Mouse (Mus musculus) kidney, embryonic 14.5 days (tissue): ENCODE data around the gene Eppin. TPM values are rescaled to one million over a fixed set of nuclear protein-coding genes. Genes with fewer than 3 reads are reported as not detected.
A peak's percentile ranks its signal among the peaks of the same experiment; 100 is the strongest.

ENCODE experiments used
- ATAC-seq: fragments of 200-750 bp; cut with Nextera tagmentation; 2 replicates; pipeline ENCODE4 v1.8.0; 2017; ENCODE audit warnings: moderate number of reproducible peaks, mild to moderate bottlenecking, moderate TSS enrichment, moderate library complexity; ENCODE audit not compliant: low FRiP score, low TSS enrichment
- H3K27ac ChIP-seq: fragments of 300-500 bp; sonication (generic); 2 replicates; pipeline ENCODE4 v1.5.1; 2014; ENCODE audit warnings: low read depth, mild to moderate bottlenecking, low read length, moderate library complexity, mixed read lengths
- H3K27me3 ChIP-seq: fragments of 300-500 bp; sonication (generic); 2 replicates; pipeline ENCODE4 v1.6.1; 2014; ENCODE audit warnings: mild to moderate bottlenecking, low read length; ENCODE audit not compliant: control insufficient read depth, insufficient read depth
- H3K36me3 ChIP-seq: fragments of 300-500 bp; sonication (generic); 2 replicates; pipeline ENCODE4 v1.6.1; 2014; ENCODE audit warnings: low read length, mixed read lengths; ENCODE audit not compliant: control insufficient read depth, insufficient read depth
- H3K4me1 ChIP-seq: fragments of 300-500 bp; sonication (generic); 2 replicates; pipeline ENCODE4 v1.6.1; 2014; ENCODE audit warnings: low read length, mixed read lengths; ENCODE audit not compliant: control insufficient read depth, insufficient read depth
- H3K4me2 ChIP-seq: fragments of 300-500 bp; sonication (generic); replicated peaks from 2 replicates; pipeline ENCODE4 v1.6.1; 2014; ENCODE audit warnings: low read depth, mild to moderate bottlenecking, low read length
- H3K4me3 ChIP-seq: fragments of 300-500 bp; sonication (generic); 2 replicates; pipeline ENCODE4 v1.5.1; 2014; ENCODE audit warnings: mild to moderate bottlenecking, low read length
- H3K9ac ChIP-seq: fragments of 300-500 bp; sonication (generic); 2 replicates; pipeline ENCODE4 v1.6.1; 2014; ENCODE audit warnings: low read depth, mild to moderate bottlenecking, low read length, moderate library complexity
- H3K9me3 ChIP-seq: fragments of 300-500 bp; sonication (generic); 2 replicates; pipeline ENCODE4 v1.6.1; 2016; ENCODE audit warnings: low read length; ENCODE audit not compliant: control insufficient read depth
- WGBS: fragments of 180-500 bp; shearing (Covaris S2); extraction: QIAGEN DNeasy Blood & Tissue Kit; methylation state at CpG from one replicate; pipeline ENCODE4 v1.1.7; 2014; 5-methylcytosine and 5-hydroxymethylcytosine counted together
- polyA plus RNA-seq: library from polyadenylated mRNA; unstranded; fragments of >200 nt; fragmentation: Nextera tagmentation; extraction: Ambion mirVana; gene quantifications from 2 replicates; pipeline ENCODE4 v1.2.1, GENCODE M21; 2014

The Eppin gene
- polyA plus RNA-seq, 1 experiment from 2014 or later: not detected

DNA sequence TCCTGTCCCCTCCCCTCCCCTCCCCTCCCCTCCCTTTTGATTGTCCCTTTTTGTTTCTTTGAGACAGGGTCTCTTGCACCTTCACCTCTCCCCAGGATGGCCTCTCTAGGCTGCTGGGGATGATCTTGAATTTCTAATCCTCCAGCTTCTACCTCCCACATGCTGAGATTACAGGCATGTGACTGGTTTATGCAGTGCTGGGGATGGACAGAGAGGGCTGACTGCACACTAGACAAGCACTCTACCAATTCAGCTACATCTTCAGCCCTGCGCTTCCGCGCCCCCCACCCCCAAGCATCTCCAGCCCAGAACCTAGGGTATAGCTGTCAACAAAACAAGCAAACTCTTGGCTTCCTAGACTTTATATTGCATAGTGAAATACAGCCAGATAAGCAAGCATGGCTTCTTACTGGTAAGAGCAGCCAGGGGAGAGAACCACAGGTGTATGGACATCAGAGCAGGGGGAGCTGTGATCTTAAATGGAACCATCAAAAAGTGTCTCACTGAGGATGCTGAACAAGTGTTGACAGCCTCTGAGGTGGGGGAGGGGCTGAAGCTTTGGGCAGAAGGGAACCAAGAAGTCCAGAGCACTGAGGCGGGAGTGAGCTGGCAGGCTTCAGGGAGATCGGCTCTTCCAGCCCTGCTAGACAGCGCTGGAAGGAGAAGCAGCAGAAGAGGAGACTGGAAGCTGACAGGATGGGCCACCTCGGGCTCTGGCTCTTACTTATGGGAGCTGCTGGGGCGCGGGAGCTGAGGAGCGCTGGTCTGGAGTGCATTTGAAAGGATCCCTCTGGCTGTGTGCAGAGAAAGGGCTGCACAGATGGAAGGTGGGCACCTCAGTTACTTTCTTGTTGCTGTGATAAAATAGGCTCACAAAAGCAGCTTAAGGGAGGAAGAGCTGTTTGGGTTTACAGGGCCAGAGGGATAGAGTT, 43.2 kb downstream of the Eppin start:
- Histone ChIP-seq H3K4me1 (no peaks in the 10 kb centered on the region), H3K4me3 (no peak overlapping the region), H3K9me3 (no peaks in the 10 kb centered on the region), H3K27me3 (no peaks in the 10 kb centered on the region), H3K9ac (no peak overlapping the region), H3K27ac (no peak overlapping the region), H3K36me3 (no peaks in the 10 kb centered on the region), H3K4me2 (no peak overlapping the region)
- 0 out of 2 replicates have a peak, but pooled peaks have one; percentile 46 for ATAC-seq
- 26% methylated on average over 10 of the region's 10 CpGs for WGBS

DNA sequence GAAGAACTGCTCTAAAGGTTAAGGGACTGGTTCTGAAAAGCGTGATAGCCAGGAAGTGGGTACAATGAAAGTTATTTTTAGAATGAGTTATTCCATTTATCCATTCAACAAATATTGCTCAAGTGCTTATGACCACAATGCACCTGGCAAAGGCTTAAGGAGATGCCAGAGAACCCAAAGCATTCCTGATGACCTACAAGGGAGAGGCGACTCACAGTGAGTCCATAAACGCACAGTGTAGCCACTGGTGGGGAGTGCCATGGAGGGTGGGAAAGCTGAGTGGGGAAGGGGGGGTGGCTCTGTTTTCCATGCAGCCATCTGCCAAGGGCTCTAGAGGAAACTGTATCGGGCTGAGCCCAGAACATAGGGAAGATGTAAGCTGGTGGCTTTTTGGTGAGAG, 44.1 kb downstream of the Eppin start:
- H3K9ac ChIP-seq: no peak overlapping the region
- H3K4me3 ChIP-seq: no peak overlapping the region
- 0 out of 2 replicates have a peak, but pooled peaks cover 4% of the 10 kb centered on the region for H3K4me1 ChIP-seq
- H3K27ac ChIP-seq: no peak overlapping the region
- no peaks in the 10 kb centered on the region for H3K9me3 ChIP-seq
- WGBS: 47% methylated on average over 4 of the region's 4 CpGs
- no peak overlapping the region for H3K4me2 ChIP-seq
- H3K36me3 ChIP-seq: no peaks in the 10 kb centered on the region
- ATAC-seq: no peak
- H3K27me3 ChIP-seq: no peaks in the 10 kb centered on the region

DNA sequence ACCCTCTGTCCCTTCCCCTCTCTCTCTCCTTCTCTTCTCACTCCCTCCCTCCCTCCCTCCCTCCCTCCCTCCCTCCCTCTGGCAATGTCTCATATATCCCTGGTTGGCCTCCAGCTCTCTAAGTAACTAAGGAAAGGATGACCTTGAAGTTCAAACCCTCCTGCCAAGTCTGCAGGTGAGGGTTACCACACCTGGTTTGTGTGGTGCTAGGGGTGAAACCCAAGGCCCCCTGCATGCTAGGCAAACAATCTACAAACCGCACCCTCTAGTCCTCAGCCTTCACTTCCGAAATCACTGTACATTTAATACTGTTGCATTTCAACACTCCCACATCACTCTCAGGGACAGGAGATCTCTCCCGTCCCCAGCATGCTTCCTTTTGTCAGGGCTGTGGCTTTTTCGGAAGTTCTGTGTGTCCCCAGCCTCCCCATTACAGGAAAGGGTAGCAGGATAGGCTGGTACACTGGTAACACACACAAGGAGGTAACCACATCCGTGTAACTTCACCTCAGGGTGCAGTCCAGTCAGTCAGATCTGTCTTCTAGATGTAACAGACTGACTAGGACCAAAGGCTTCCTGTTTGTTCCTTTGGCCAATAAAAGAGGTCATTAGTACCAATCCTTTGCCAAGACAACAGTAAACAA, 48.8 kb downstream of the Eppin start:
- 28% methylated on average over 5 of the region's 5 CpGs for WGBS
- Histone ChIP-seq H3K4me3 (no peak overlapping the region), H3K36me3 (no peaks in the 10 kb centered on the region), H3K4me1 (0 out of 2 replicates have a peak, but pooled peaks cover 4% of the 10 kb centered on the region), H3K9ac (no peak overlapping the region), H3K27ac (peak overlapping the region; percentile 38; the same call in 1 of the 2 replicates), H3K27me3 (no peaks in the 10 kb centered on the region), H3K9me3 (no peaks in the 10 kb centered on the region), H3K4me2 (no peak overlapping the region)
- ATAC-seq: no peak

DNA sequence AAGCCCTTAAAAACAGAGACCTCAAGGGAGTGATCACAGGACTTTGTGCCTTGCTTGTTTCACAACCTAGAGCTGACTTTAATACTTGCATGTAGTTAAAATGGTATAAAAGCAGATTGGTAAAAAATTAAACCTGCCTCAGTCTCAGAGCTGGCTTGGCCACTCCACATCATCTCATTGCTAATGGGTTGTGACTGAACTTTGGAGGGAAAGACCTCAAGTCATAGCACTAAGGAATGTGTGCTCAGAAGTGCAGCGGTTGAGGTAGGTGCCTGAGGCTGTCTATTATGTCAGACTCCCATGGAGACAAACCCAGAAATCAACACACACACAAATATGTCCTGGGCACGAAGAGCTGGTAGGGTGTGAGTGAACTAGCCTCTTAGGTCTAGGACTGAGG, 49.6 kb downstream of the Eppin start:
- Histone ChIP-seq H3K4me2 (no peak overlapping the region), H3K27me3 (no peaks in the 10 kb centered on the region), H3K27ac (no peak overlapping the region), H3K4me1 (0 out of 2 replicates have a peak, but pooled peaks cover 4% of the 10 kb centered on the region), H3K9ac (no peak overlapping the region), H3K36me3 (no peaks in the 10 kb centered on the region), H3K9me3 (no peaks in the 10 kb centered on the region), H3K4me3 (no peak overlapping the region)
- 50% methylated on average over 2 of the region's 2 CpGs for WGBS
- ATAC-seq: 0 out of 2 replicates have a peak, but pooled peaks have one; percentile 52

DNA sequence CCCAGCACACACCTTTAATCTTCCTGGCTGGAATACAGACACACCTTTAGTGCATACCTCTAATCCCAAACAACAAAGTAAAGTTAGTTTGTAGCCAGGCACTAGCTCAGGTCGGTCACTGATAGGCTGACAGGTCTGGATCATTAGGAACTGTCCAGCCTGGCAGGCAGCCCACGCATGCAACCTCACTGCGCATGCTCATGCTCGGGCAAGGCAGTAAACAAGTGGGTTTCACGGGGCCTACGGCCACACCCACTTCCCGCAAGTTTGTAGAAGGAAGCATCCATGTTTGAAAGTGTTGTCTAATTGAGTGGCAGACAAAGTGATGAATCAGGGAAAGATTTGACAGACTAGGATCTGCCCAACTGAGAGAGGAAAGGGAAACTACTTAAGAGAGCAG, 50.8 kb downstream of the Eppin start:
- Histone ChIP-seq H3K9ac (no peak overlapping the region), H3K4me1 (0 out of 2 replicates have a peak, but pooled peaks cover 4% of the 10 kb centered on the region), H3K4me2 (no peak overlapping the region), H3K36me3 (no peaks in the 10 kb centered on the region), H3K27me3 (no peaks in the 10 kb centered on the region), H3K9me3 (no peaks in the 10 kb centered on the region), H3K27ac (no peak overlapping the region), H3K4me3 (no peak overlapping the region)
- ATAC-seq: no peak
- 87% methylated on average over 7 of the region's 7 CpGs for WGBS

DNA sequence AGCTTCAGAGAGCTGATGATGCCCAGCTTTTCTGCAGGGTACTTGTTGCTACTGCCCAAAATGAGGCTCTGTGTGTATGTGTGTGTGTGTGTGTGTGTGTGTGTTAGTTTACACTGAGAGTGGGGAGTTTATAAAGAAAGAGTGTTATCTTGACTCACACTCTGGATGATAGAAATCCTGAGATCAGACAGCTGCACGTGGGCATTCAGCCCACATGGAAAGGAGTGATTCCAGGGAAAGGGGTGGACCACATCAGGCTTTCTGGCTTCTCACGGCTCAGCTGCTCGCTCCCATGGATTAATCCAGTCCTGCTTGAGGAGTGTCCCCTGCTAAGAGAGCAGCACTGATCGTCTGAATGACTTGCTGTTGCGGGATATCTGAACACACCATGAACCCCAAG, 51.3 kb downstream of the Eppin start:
- Histone ChIP-seq H3K4me1 (0 out of 2 replicates have a peak, but pooled peaks cover 4% of the 10 kb centered on the region), H3K27ac (no peak overlapping the region), H3K9me3 (no peaks in the 10 kb centered on the region), H3K36me3 (no peaks in the 10 kb centered on the region), H3K4me2 (no peak overlapping the region), H3K9ac (no peak overlapping the region), H3K4me3 (no peak overlapping the region), H3K27me3 (no peaks in the 10 kb centered on the region)
- no peak for ATAC-seq
- 89% methylated on average over 5 of the region's 5 CpGs for WGBS

DNA sequence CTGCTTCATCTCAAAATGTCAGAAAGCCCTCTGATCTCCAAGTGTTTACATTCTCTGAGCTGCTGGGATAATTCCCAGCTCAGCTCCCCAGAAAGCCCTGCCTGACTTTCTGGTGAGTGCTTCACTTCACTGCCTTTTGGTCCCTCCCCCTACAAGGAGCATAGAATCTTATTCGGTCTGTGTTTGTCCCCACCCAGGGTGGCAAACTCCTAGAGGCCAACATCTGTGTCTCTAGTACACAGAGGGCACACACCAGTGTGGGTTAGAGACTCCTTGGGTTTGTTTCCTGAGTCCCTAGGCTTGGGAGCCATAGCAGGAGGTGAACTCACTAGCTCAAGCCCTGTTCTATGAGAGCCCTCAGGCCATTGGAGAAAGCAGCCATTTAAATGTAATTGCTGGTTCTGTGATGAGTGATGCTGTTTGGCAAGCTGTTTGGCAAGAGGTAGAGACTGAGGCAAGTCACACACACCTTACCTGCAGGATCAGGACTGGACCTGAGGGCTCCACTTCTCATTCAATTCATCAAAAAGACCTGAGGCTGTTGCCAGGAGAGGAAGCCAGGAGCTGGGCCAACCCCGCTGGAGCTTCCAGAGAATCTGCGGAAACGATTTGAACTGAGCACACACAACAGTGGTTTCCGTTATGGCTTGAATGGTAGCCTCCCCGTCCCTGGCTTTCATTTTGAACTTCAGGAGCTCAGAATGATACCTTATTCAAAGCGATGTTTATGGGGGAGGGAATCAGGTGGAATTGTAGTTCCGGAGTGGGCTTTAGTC, 52.6 kb downstream of the Eppin start:
- 41% methylated on average over 8 of the region's 8 CpGs for WGBS
- no peak overlapping the region for H3K4me3 ChIP-seq
- H3K36me3 ChIP-seq: no peaks in the 10 kb centered on the region
- 0 out of 2 replicates have a peak, but pooled peaks cover 4% of the 10 kb centered on the region for H3K4me1 ChIP-seq
- no peak overlapping the region for H3K9ac ChIP-seq
- no peaks in the 10 kb centered on the region for H3K9me3 ChIP-seq
- no peaks in the 10 kb centered on the region for H3K27me3 ChIP-seq
- 0 out of 2 replicates have a peak overlapping the region, but pooled peaks have one; percentile 59 for H3K27ac ChIP-seq
- no peak for ATAC-seq
- H3K4me2 ChIP-seq: no peak overlapping the region
